Mouse (Mus musculus) olfactory bulb, adult 2 months (tissue): ENCODE measurements at regions not wholly inside any gene's neighbourhood (a gene's known extent, or its start where the extent isn't known, plus 50 kb on each side); places are given as distances from the start of the nearest gene placed in this dataset.

Source experiments
- H3K27ac ChIP-seq: fragments of 200-500 bp; 2 replicates; pipeline ENCODE4 v1.5.1; 2012; ENCODE audit warnings: low read depth, low read length; ENCODE audit not compliant: insufficient read depth
- H3K4me1 ChIP-seq: fragments of 200-500 bp; 2 replicates; pipeline ENCODE4 v1.6.1; 2012; ENCODE audit warnings: low read length; ENCODE audit not compliant: control insufficient read depth, insufficient read depth
- H3K4me3 ChIP-seq: fragments of 200-500 bp; 2 replicates; pipeline ENCODE4 v1.5.1; 2012; ENCODE audit warnings: mild to moderate bottlenecking, low read depth, low read length, moderate library complexity; ENCODE audit not compliant: insufficient read depth
- CTCF ChIP-seq: fragments of 200-500 bp; IDR thresholded peaks from 2 replicates; pipeline ENCODE4 v1.5.1; 2012; ENCODE audit warnings: low read depth, mild to moderate bottlenecking, low read length, moderate library complexity; ENCODE audit not compliant: insufficient read depth
- POLR2A ChIP-seq: fragments of 200-500 bp; IDR thresholded peaks from 2 replicates; pipeline ENCODE4 v1.6.1; 2012; ENCODE audit warnings: mild to moderate bottlenecking, low read depth, low read length, moderate library complexity; ENCODE audit not compliant: insufficient read depth
- WGBS: fragments of 180-500 bp; shearing (Covaris S2); methylation state at CpG from one replicate; pipeline ENCODE4 v1.1.7; 2018; 5-methylcytosine and 5-hydroxymethylcytosine counted together

DNA sequence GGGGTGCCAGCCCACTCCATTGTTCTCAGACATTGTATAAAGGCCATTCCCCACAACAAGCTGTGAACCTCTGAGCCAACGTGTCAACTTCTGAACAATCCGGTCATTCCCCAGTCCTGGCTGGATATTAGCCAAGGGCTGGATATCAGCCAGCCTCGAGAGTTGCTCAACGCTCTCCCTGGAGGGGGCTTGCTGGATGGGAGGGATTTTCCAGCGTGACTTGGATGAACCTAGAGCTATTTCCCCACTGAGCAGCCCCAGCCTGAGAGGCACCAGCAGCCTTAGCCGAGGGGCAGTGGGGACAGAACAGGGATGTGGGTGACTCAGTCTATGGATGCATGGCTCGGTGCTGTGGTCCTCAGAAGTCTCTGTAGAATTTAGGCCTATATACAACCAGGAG is 51.0 kb upstream of the Wnt11 start:
- Histone ChIP-seq H3K4me1 (peaks cover 14% of the 10 kb centered on the region), H3K4me3 (no peak overlapping the region), H3K27ac (no peak overlapping the region)
- WGBS = 36% methylated on average over 7 of the region's 7 CpGs
- TF ChIP-seq CTCF (no peak), POLR2A (no peak)

DNA sequence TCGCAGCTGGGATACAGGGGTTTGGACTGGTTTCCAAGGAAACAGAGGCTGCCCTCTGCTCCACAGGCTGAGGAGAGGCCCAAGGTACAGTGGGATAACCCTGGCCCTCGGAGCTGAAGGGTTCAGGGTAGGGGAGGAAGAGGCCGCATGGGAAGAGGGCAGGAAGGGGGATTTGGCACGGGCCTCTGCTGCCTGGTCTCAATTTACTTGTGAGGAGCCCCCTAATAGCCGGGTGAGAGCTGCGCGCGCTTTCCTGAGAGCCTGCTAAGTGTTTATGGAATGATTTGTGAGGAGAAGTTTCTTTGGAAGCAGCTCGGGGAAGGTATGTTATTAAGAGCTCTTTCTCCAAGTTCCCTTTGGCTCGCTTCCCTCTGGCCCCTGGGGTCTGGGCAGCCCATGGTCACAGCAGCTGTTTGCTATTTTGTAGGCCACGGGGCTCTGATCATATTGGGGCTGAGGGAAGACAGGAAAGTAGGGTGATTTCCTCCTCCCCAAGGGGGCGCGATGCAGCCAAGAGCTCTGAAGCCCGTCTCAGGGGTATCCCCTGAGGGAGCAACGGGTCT is 50.5 kb upstream of the Wnt11 start:
- Histone ChIP-seq H3K4me3 (no peak overlapping the region), H3K27ac (no peak overlapping the region), H3K4me1 (peaks cover 14% of the 10 kb centered on the region)
- WGBS = 57% methylated on average over 15 of the region's 15 CpGs
- TF ChIP-seq CTCF (no peak), POLR2A (no peak)
